Mouse (Mus musculus) intestine, embryonic 15.5 days (tissue): ENCODE measurements at regions not wholly inside any gene's neighbourhood (a gene's known extent, or its start where the extent isn't known, plus 50 kb on each side); places are given as distances from the start of the nearest gene placed in this dataset.

ENCODE experiments used
- ATAC-seq: fragments of 200-750 bp; cut with Nextera tagmentation; 2 replicates; pipeline ENCODE4 v1.8.0; 2017; ENCODE audit warnings: moderate TSS enrichment, moderate library complexity
- H3K27ac ChIP-seq: fragments of 300-500 bp; sonication (generic); 2 replicates; pipeline ENCODE4 v1.5.1; 2015; ENCODE audit warnings: mild to moderate bottlenecking, inconsistent platforms
- H3K27me3 ChIP-seq: fragments of 300-500 bp; sonication (generic); replicated peaks from 2 replicates; pipeline ENCODE4 v1.6.1; 2015; ENCODE audit warnings: inconsistent platforms
- H3K36me3 ChIP-seq: fragments of 300-500 bp; sonication (generic); 2 replicates; pipeline ENCODE4 v1.6.1; 2015; ENCODE audit warnings: inconsistent platforms
- H3K4me1 ChIP-seq: fragments of 300-500 bp; sonication (generic); replicated peaks from 2 replicates; pipeline ENCODE4 v1.6.1; 2015; ENCODE audit warnings: inconsistent platforms
- H3K4me2 ChIP-seq: fragments of 300-500 bp; sonication (generic); replicated peaks from 2 replicates; pipeline ENCODE4 v1.6.1; 2015; ENCODE audit warnings: mild to moderate bottlenecking, inconsistent platforms
- H3K4me3 ChIP-seq: fragments of 300-500 bp; sonication (generic); replicated peaks from 2 replicates; pipeline ENCODE4 v1.5.1; 2015; ENCODE audit warnings: inconsistent platforms
- H3K9ac ChIP-seq: fragments of 300-500 bp; sonication (generic); 2 replicates; pipeline ENCODE4 v1.6.1; 2015; ENCODE audit warnings: inconsistent platforms
- H3K9me3 ChIP-seq: fragments of 300-500 bp; sonication (generic); 2 replicates; pipeline ENCODE4 v1.6.1; 2016; ENCODE audit warnings: inconsistent platforms
- whole genome bisulfite sequencing: fragments of 180-500 bp; shearing (Covaris S2); methylation state at CpG from one replicate; pipeline ENCODE4 v1.1.7; 2015; 5-methylcytosine and 5-hydroxymethylcytosine counted together

GRCm38 (mm10) chr2:30703308-30703707, 100.2 kb downstream of the 1700001O22Rik start:
- Histone ChIP-seq H3K4me3 (no peak overlapping the region), H3K27me3 (no peaks in the 10 kb centered on the region), H3K36me3 (no peaks in the 10 kb centered on the region), H3K4me2 (no peak overlapping the region), H3K9ac (no peak overlapping the region), H3K4me1 (peaks cover 21% of the 10 kb centered on the region), H3K9me3 (no peaks in the 10 kb centered on the region), H3K27ac (no peak overlapping the region)
- WGBS, result 90% methylated on average over 1 of the region's 1 CpGs
- ATAC-seq, result no peak

GRCm38 (mm10) chr2:30702711-30703110, 100.8 kb downstream of the 1700001O22Rik start:
- no peak for ATAC-seq
- H3K36me3 ChIP-seq, result no peaks in the 10 kb centered on the region
- no peaks in the 10 kb centered on the region for H3K27me3 ChIP-seq
- no peak overlapping the region for H3K9ac ChIP-seq
- peaks cover 21% of the 10 kb centered on the region for H3K4me1 ChIP-seq
- H3K9me3 ChIP-seq, result no peaks in the 10 kb centered on the region
- peak overlapping the region; percentile 78 for H3K27ac ChIP-seq
- H3K4me2 ChIP-seq, result no peak overlapping the region
- WGBS, result 8% methylated on average over 7 of the region's 7 CpGs
- H3K4me3 ChIP-seq, result no peak overlapping the region

GRCm38 (mm10) chr2:30700890-30701289, 102.6 kb downstream of the 1700001O22Rik start:
- Histone ChIP-seq H3K9me3 (no peaks in the 10 kb centered on the region), H3K4me1 (peaks cover 18% of the 10 kb centered on the region), H3K36me3 (no peaks in the 10 kb centered on the region), H3K4me3 (no peak overlapping the region), H3K27ac (no peak overlapping the region), H3K27me3 (no peaks in the 10 kb centered on the region), H3K4me2 (no peak overlapping the region), H3K9ac (no peak overlapping the region)
- 89% methylated on average over 2 of the region's 2 CpGs for WGBS
- no peak for ATAC-seq

- WGBS, result 93% methylated on average over 1 of the region's 1 CpGs
- no peak overlapping the region for H3K9ac ChIP-seq
- H3K4me3 ChIP-seq, result no peak overlapping the region
- peaks cover 22% of the 10 kb centered on the region for H3K4me1 ChIP-seq
- no peaks in the 10 kb centered on the region for H3K9me3 ChIP-seq
- H3K27ac ChIP-seq, result peak overlapping the region; percentile 70; the same call in 1 of the 2 replicates
- H3K27me3 ChIP-seq, result no peaks in the 10 kb centered on the region
- no peaks in the 10 kb centered on the region for H3K36me3 ChIP-seq
- no peak for ATAC-seq
- no peak overlapping the region for H3K4me2 ChIP-seq
Measured at GRCm38 (mm10) chr2:30700471-30700870, 103.0 kb downstream of the 1700001O22Rik start.

GRCm38 (mm10) chr2:30699797-30700454, 103.5 kb downstream of the 1700001O22Rik start:
- 30% methylated on average over 6 of the region's 6 CpGs for WGBS
- Histone ChIP-seq H3K4me3 (no peak overlapping the region), H3K36me3 (no peaks in the 10 kb centered on the region), H3K4me2 (peak overlapping the region; percentile 25; the same call in 1 of the 2 replicates), H3K4me1 (peaks cover 24% of the 10 kb centered on the region), H3K27ac (peak overlapping the region; percentile 70), H3K9ac (no peak overlapping the region; the same call in 1 of the 2 replicates), H3K9me3 (no peaks in the 10 kb centered on the region), H3K27me3 (no peaks in the 10 kb centered on the region)
- peak; percentile 82 for ATAC-seq

- Histone ChIP-seq H3K4me1 (peaks cover 29% of the 10 kb centered on the region), H3K36me3 (no peaks in the 10 kb centered on the region)
Measured at GRCm38 (mm10) chr2:30698758-30699535, 104.1 kb downstream of the Cstad start.

GRCm38 (mm10) chr2:30697851-30698250, 103.0 kb downstream of the Cstad start:
- no peak overlapping the region for H3K9ac ChIP-seq
- no peak overlapping the region for H3K27ac ChIP-seq
- peaks cover 33% of the 10 kb centered on the region for H3K4me1 ChIP-seq
- H3K36me3 ChIP-seq, result no peaks in the 10 kb centered on the region
- ATAC-seq, result no peak
- H3K9me3 ChIP-seq, result no peaks in the 10 kb centered on the region
- H3K27me3 ChIP-seq, result no peaks in the 10 kb centered on the region
- 74% methylated on average over 2 of the region's 2 CpGs for WGBS
- H3K4me3 ChIP-seq, result no peak overlapping the region
- no peak overlapping the region for H3K4me2 ChIP-seq

More at GRCm38 (mm10) chr2:30698758-30699535, 104.1 kb downstream of the Cstad start:
- 76% methylated on average over 6 of the region's 6 CpGs for WGBS
- no peak overlapping the region for H3K4me3 ChIP-seq
- H3K4me2 ChIP-seq, result no peak overlapping the region
- no peaks in the 10 kb centered on the region for H3K9me3 ChIP-seq
- H3K27ac ChIP-seq, result 0 out of 2 replicates have a peak overlapping the region, but pooled peaks have one; percentile 70
- no peaks in the 10 kb centered on the region for H3K27me3 ChIP-seq
- no peak overlapping the region for H3K9ac ChIP-seq
- ATAC-seq, result no peak

GRCm38 (mm10) chr2:30695771-30696456, 101.1 kb downstream of the Cstad start:
- no peak for ATAC-seq
- peak overlapping the region; percentile 14; the same call in 1 of the 2 replicates for H3K9ac ChIP-seq
- H3K36me3 ChIP-seq, result no peaks in the 10 kb centered on the region
- peaks cover 45% of the 10 kb centered on the region for H3K4me1 ChIP-seq
- no peaks in the 10 kb centered on the region for H3K27me3 ChIP-seq
- H3K9me3 ChIP-seq, result no peaks in the 10 kb centered on the region
- 31% methylated on average over 11 of the region's 11 CpGs for WGBS
- H3K4me3 ChIP-seq, result no peak overlapping the region
- no peak overlapping the region for H3K4me2 ChIP-seq
- peak overlapping the region; percentile 78 for H3K27ac ChIP-seq

- Histone ChIP-seq H3K9ac (no peak overlapping the region), H3K4me2 (no peak overlapping the region), H3K4me3 (no peak overlapping the region), H3K27ac (peak overlapping the region; percentile 78), H3K4me1 (peaks cover 49% of the 10 kb centered on the region), H3K36me3 (no peaks in the 10 kb centered on the region), H3K9me3 (no peaks in the 10 kb centered on the region), H3K27me3 (no peaks in the 10 kb centered on the region)
- 100% methylated on average over 1 of the region's 1 CpGs for WGBS
- no peak for ATAC-seq
Measured at GRCm38 (mm10) chr2:30695041-30695440, 100.2 kb downstream of the Cstad start.

- peak overlapping the region; percentile 81 for H3K4me2 ChIP-seq
- peak overlapping the region; percentile 97 for H3K27ac ChIP-seq
- H3K9me3 ChIP-seq, result no peaks in the 10 kb centered on the region
- H3K4me3 ChIP-seq, result peak overlapping the region; percentile 42
- H3K36me3 ChIP-seq, result no peaks in the 10 kb centered on the region
- H3K4me1 ChIP-seq, result peaks cover 51% of the 10 kb centered on the region
- H3K27me3 ChIP-seq, result no peaks in the 10 kb centered on the region
- H3K9ac ChIP-seq, result peak overlapping the region; percentile 59
- under 1% methylated on average over 41 of the region's 41 CpGs for WGBS
- ATAC-seq, result peak; percentile 89
Measured at GRCm38 (mm10) chr2:30693206-30694035, 98.6 kb downstream of the Cstad start.

- H3K4me2 ChIP-seq, result peak overlapping the region; percentile 81
- 0 out of 2 replicates have a peak overlapping the region, but pooled peaks have one; percentile 32 for H3K9ac ChIP-seq
- peak overlapping the region; percentile 10; the same call in 1 of the 2 replicates for H3K4me3 ChIP-seq
- H3K27ac ChIP-seq, result peak overlapping the region; percentile 97
- H3K4me1 ChIP-seq, result peaks cover 51% of the 10 kb centered on the region
- H3K27me3 ChIP-seq, result no peaks in the 10 kb centered on the region
- no peaks in the 10 kb centered on the region for H3K36me3 ChIP-seq
- 3% methylated on average over 13 of the region's 13 CpGs for WGBS
- no peaks in the 10 kb centered on the region for H3K9me3 ChIP-seq
- ATAC-seq, result peak; percentile 80
Measured at GRCm38 (mm10) chr2:30692561-30693205, 97.8 kb downstream of the Cstad start.
